Mouse (Mus musculus): ENCODE results near the gene Thrb.

Thrb gene

GRCm38 (mm10) chr14:17659686-17660328 lies at the start of gene Thrb:
Thrb (plus strand) TSS chr14:17660261.
- DNase-seq, result peak; percentile 30 to 51

DNA sequence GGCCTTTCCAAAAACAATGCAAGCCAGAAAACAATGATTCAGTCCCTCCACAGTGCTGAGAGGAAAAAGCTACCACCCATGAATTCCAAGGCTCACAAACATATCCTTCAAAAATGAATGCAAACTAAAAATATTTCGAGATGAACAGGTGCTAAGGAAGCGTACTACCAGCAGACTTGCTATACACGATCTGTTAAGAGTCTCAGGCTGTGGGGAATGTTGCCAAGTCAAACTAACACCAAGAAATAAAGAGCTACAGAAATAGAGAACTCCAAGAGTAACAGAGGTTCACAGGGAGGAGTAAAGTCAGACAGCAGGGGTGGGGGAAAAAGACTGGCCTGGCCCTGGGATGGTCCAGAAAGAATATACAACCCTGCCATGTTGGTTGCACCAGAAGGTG lies 38.4 kb upstream of the Thrb start:
- no peak for DNase-seq

- no peak for DNase-seq
Observed at GRCm38 (mm10) chr14:17623936-17624335, 36.1 kb upstream of the Thrb start.

DNA sequence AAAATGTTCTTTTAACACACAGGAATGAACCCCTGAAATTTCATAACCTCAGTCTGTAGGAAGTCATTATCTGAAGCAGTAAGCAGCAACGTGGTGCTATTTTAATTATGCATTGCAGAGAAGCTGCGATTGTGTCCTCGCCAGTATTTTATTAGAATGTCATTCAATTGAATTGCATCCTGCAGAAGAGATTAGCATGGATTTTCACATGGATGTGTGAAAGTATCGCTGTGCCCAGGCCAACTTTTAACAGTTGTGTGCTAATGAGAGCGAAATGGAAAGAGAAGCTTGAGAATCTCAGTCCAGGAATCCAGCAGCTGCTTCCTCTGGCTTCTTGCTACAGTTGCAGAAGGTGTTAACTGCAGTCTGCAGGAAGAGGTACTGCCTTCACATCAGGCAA lies 30.8 kb upstream of the Thrb start:
- DNase-seq, result no peak

GRCm38 (mm10) chr14:17632887-17633522 lies 27.1 kb upstream of the Thrb start:
- DNase-seq, result peak; percentile 41 to 67

GRCm38 (mm10) chr14:17636971-17637370 lies 23.1 kb upstream of the Thrb start:
- DNase-seq, result peak; percentile 13 to 39

DNA sequence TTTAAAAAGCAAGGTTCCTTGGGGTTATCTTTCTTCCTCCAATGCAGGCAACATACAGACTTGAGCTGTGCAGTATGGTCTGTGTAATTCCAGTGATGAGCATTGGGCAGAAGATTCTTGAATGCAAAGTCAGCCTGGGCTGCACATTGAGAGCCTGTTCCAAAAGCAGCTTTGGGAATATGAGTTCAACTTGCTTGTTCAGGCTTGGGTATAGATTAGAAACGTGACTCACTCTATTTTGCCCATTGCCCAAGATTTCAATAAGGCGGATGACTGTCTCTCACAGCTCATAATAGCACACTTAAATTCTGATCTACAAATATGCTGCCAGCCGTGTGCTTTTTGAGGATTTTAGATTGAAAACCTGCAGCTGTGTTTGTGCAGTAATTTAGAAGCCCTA lies 18.3 kb upstream of the Thrb start:
- no peak for DNase-seq

- DNase-seq, result no peak
Observed at GRCm38 (mm10) chr14:17655084-17655483, 5.0 kb upstream of the Thrb start.

- DNase-seq, result peak; percentile 76 to 90
Observed at GRCm38 (mm10) chr14:17659031-17659430, 1.0 kb upstream of the Thrb start.

GRCm38 (mm10) chr14:17660329-17661099 lies 453 bp downstream of the Thrb start:
- peak; percentile 78 to 85 for DNase-seq

DNA sequence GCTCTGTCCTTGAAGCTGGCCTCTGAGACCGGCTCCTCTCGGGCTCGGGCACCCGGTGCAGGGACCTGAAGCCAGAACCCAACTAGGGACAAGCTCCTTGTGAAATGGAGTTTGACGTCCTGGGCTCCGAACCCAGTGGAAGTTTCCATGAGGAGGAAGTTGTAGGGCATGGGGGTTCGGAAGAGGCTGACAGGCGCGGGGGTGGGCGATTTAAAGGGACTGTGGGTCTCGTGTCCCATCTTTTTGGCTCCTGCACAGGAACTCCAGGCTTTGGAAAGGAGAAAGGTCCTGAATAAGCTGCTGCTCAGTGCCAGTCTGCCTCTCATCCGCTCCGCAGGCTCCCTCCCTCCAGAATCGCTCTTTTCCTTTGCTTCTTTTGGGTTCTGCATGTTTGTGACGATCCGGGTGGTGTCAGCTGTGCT lies 1.1 kb downstream of the Thrb start:
- DNase-seq, result no peak

- DNase-seq, result no peak
Observed at GRCm38 (mm10) chr14:17662087-17662486, 2.0 kb downstream of the Thrb start.

DNA sequence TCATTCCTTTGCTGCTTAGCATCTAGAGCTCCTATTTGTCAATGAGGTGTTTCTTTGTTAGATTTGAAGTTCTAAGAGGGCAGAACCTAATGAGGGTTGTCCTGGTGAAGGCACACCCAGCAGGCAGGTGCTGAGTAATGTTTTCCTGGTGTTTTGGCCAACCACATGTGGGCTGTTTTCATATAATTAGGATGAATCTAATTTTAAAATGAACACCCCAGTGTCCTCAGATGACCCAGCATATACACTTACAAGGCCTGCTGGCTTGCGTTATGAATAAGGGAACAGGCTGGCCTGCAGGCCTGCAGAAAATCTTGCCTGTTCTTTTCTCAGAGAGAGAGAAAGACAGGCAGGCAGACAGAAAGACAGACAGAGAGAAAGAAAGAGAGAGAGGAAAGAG lies 14.3 kb downstream of the Thrb start:
- DNase-seq, result no peak

- no peak for DNase-seq
Observed at GRCm38 (mm10) chr14:17675214-17675613, 15.2 kb downstream of the Thrb start.

DNA sequence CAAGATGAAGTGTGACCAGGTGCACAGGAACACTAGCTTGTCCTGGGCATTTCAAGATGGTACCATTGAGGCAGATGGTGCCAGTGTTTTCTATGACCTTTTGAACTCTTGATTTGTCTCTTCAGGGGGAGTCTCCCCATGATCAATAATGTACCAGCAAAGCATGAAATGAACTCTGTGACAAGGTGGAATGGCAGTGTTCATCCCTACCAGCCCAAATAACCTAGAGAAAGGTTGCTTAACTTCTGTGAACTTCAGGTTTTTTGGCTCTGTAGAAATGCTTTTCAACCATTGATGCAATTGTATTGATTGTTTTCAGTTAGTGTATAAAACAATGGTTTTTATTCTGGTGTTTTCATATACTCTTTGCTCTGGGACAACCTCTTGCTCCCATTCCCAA lies 21.4 kb downstream of the Thrb start:
- no peak for DNase-seq

DNA sequence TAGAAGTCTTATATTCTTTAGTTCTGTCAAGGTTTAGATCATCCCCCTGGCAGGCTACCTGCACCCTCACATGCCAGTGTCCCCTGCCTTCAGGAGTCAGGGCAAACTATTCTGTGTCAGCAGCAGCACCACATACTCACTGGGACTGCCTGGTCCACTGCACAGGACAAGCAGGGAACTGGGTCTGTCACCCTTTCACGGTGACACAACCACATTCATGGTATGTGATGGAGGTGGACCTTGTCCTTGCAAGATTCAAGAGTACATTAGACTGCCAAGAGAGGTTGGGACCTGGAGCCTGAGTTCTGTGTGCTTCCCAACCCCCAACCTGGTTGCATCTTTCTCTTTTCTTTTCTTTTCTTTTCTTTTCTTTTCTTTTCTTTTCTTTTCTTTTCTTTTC lies 24.8 kb downstream of the Thrb start:
- DNase-seq, result no peak

- no peak for DNase-seq
Observed at GRCm38 (mm10) chr14:17685491-17685890, 25.4 kb downstream of the Thrb start.

GRCm38 (mm10) chr14:17686939-17687338 lies 26.9 kb downstream of the Thrb start:
- no peak for DNase-seq

- no peak for DNase-seq
Observed at GRCm38 (mm10) chr14:17691246-17691645, 31.2 kb downstream of the Thrb start.

DNA sequence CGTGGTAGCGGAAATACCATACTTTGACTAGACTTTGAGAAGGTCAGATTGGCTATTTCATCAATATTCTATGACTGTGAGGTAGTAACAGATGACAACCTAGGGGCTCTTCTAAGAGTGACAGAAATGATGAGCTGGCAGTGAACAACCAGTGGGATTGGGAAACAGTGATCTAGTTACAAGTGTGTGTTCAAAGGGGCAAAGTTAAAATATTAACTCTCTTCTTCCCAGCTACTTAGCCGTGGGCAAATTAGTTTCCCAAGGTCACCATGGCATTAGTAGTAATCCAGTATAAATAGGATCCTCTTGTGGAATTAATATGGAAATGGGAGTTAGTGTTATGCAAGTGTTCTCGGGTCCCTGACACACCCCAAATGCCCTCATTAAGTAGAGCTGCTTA lies 35.5 kb downstream of the Thrb start:
- no peak for DNase-seq

GRCm38 (mm10) chr14:17697920-17698632 lies 38.0 kb downstream of the Thrb start:
- no peak for DNase-seq

DNA sequence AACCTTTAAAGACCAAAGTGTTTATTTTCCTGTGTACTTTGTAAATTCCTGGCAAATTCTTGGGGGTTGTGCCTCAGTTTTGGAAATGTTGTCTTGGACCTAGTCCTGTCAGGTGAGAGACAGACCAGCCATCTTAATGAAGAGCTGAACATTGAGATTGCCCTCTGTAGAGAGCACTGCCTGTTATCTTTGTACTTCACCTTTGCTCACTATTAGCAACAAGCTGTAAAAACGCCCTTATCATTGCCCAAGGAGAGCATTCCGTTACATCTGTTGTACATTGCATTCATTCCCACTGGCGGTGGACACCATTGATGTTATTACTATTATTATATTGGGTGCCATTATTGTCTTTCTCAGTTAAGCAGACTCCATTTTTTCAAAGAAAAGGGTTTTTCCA lies 40.2 kb downstream of the Thrb start:
- no peak for DNase-seq

DNA sequence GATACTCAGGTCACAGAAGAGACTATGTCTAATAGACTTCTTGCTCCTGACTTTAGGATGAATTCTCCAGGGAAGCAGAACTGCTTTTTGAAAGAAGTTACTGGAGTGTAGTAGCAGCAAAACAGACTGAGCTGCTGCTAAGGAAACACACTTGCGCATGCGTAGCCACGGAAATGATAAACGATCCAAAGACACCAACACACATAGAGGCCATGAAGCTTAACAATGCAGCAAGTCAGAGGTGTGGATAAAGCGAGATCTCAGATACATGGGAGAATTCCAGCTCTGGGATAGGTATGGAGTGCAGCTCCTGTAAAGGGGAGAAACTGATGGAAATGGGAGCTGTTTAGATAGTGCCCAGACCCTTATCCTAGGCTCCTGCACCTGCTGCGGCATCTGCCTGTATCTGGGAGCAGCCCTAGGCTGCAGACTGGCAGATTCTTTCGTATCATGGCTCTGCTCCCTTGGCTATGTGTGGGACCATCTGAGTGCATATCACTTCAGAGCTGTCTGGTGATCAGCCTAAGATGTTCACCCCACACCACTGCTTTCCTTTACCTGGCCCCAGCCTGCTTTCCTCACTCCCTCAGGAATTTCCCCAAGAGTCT lies 53.3 kb downstream of the Thrb start:
- DNase-seq, result no peak
